Mouse (Mus musculus): ENCODE measurements around the gene Nrxn3. TPM values are rescaled to one million over a fixed set of nuclear protein-coding genes. Genes with fewer than 3 reads are reported as not detected.

Gene Nrxn3
- total RNA-seq, 2 experiments from 2014 or later = 214 to 265 TPM

DNA sequence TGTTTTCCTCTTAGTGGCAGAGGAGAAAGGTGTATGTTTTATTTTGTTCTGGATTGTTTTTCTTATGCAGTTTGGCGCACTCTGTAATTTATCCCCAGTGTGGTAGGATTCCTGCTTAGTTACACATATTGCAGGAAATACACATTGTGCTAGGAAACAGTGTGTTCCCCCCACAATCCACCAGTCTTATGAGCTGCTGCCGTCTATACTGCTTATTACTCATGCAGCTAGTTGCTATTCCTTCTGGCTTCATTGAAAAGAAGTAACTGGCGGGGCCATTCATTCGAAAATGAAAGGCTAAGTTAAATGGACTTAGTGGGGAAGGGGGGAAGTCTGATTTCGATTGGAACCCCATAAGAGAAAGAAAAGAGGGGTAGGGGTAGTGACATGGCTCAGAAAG is 1339.5 kb downstream of the Nrxn3 start:
- no peak for DNase-seq (ENCODE audit: low spot score in 2 of 2)
- intact Hi-C loops (cut with DNase I) = no loop called here

DNA sequence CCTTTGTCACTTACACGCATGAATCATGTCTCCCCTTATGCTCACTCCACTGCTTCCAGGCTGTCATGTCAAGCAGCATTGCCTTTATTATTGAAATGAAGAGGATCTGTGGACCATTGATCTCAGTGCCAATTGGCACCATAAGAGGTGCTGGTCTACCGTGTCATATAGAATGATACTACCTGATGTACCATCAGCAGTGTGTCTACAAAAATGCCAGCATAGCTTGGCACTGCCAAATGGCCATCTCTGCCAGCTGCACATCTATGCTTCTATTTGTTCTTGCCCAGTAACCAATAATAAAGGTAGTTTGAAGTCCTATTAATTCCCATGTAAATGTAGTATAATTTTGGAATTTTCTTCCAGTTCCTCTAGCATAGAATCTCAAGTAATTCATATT is 1340.8 kb downstream of the Nrxn3 start:
- DNase-seq (ENCODE audit: low spot score in 2 of 2) = no peak
- intact Hi-C loops (cut with DNase I) = no loop called here

DNA sequence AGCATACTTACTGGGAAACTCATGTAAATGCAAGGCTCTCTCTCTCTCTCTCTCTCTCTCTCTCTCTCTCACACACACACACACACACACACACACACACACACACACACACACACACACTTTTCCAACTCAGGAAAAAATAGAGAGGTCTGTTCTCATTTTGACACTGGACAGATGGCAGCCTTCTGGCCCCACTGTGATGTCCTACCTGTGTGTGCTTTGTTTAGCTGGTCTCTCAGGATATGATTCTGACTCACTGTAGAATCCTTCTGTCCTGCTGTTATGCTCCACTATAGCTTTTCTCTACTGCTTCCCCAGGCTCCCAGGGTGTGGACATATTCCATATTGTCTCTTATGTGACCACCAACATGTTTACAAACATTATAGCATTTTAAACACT is 1363.2 kb downstream of the Nrxn3 start:
- DNase-seq (ENCODE audit: low spot score in 2 of 2) = peak; percentile 5 to 21
- intact Hi-C loops (cut with DNase I) = no loop called here

DNA sequence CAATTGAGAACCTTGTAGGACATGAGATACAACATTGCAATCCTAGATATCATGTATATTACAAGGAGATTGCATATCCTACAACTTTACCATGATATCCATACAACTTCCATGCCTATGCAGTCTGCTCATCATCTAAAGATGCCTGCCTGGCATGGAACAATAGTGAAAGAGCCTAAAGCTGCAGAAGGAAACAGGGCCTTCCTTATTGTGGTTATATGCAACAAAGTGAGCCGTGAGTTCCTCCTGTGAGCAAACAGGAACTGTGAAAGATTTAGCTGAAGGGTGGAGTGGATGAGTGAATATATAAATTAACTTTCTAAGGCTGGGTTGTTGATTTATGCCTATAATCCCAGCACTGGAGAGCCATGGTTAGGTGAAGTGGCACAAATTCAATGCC is 1373.1 kb downstream of the Nrxn3 start:
- intact Hi-C loops (cut with DNase I) = no loop called here
- no peak for DNase-seq (ENCODE audit: low spot score in 2 of 2)

DNA sequence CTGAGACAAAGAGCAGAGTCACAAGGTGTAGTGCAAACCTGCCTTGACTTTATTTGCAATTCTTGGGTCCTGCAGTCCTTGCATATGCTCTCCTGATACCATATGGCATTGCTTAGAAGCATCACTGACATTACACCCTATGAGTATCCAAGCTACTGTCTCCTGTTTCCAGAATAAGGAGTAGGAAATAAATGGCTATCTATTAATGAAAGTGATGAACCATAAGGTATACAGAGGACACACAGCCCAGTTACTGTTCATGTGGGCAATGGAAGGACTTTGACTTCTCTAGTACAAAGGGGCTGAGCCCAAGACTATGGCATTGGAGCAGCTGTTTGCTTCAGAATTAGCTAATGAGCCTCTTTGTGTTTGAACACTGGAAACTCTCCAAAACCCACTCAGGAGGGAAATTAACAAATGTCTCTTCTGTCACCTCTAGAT is 1390.7 kb downstream of the Nrxn3 start:
- no peak for DNase-seq (ENCODE audit: low spot score in 2 of 2)
- intact Hi-C loops (cut with DNase I) = no loop called here

DNA sequence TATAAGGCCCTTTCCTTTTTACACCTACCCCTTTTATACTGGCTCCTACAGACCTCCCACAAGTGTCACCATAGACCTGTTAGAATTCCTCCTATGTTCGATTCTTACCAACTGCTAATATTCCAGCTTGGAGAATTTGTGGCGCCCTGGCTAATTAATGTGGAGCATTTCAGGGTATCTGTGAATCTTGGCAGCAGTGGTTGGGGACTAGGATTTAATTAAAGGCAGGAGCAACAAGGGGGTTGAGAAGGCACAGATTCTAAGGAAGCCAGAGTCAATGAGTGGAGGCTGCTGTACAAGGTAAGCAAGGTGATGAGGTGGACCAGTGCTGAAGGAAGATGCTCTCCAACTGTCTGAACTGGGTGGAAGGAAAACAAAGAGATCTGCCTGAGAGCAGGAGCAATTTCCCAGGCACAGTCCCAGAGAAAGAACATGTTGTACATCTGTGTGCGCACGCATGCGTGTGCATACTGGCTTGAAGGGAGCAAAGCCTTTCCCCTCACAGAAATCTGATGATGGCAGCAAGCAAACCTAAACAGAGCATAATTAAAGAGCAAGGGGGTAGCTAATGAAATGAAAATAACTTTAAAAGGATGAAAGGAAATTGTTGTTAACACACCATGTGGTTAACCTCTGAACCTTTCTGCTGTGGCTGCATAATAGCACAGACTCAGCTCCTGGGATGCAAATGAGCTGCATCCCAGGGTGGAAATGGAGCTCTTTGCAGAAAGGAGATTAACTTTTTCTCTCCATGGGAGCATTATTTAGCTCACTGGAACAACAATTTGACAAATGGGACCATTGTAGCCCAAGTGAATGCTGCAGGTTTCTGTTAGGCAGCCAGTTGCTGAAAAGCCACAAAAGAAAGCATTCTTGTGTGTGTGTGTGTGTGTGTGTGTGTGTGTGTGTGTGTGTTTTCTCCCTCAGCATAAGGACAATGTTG is 1409.5 kb downstream of the Nrxn3 start:
- DNase-seq (ENCODE audit: low spot score in 2 of 2) = no peak
- intact Hi-C loops (cut with DNase I) = no loop called here

DNA sequence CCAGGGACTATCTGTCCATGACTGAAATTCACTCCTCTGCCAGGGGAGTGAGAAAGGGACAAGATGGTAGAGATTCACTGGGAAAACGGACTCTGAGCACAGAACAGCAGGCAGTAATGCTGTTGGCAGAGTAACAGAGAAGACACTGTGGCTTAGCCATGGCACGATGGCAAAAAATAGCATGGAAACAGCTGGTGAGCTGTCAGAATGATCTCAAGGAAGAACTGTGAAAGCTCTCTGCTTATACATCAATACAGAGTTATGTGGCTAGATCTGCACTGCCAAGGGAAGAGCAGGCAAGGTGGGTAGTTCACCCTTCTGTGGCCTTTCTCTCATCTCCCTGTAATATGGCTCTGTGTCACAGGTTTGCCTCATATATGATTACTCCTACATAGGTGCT is 1419.3 kb downstream of the Nrxn3 start:
- DNase-seq (ENCODE audit: low spot score in 2 of 2) = peak; percentile 72 to 78
- intact Hi-C loops (cut with DNase I) = no loop called here

DNA sequence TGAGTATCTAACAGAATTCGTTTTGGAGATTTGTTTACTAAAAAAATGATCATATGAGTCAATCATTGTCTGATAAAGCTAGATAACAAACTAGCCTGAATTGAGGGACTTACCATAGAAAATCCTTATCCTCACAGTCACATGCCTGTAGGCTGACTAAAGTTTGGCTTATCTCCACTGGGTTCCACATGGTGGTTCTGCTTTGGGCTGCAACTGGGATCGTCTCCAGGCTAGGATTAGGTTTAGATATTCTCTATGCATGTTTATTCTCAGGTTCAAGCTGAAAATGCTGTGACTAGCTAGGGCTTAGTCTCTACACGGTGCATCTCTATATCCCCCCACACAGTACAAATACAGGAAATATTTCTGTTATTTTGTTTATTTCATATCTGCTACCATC is 1421.6 kb downstream of the Nrxn3 start:
- intact Hi-C loops (cut with DNase I) = no loop called here
- DNase-seq (ENCODE audit: low spot score in 2 of 2) = peak; percentile 30 to 58

DNA sequence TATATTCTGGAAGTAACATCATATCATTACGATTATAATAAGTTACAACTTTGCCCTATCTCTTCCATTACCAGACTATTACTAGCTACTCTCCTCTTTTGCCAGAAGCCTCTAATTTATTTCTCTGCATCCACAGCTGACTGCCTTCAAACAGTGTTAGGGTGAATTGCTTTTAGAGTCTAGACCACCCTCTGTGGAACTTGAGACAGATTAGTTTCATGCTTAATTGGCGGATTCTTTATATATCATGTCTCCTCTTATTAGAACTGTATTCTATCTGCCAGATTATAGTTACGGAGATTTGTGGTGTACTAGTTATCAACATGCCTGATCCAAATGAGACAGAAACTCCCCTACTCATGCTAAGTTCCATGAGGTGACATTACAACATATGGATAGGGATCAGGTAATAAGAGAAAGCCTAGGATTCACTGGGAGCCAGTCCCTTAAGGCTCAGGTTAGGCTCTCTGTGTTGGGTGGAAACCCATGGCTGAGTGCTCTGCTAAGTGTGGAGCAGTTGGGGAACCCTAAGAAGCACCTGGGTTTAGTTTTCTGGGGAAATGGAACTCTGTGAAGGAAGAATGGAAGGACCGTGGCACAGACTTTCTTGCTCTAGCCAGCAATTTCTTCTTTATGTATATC is 1435.6 kb downstream of the Nrxn3 start:
- intact Hi-C loops (cut with DNase I) = no loop called here
- DNase-seq (ENCODE audit: low spot score in 2 of 2) = no peak

DNA sequence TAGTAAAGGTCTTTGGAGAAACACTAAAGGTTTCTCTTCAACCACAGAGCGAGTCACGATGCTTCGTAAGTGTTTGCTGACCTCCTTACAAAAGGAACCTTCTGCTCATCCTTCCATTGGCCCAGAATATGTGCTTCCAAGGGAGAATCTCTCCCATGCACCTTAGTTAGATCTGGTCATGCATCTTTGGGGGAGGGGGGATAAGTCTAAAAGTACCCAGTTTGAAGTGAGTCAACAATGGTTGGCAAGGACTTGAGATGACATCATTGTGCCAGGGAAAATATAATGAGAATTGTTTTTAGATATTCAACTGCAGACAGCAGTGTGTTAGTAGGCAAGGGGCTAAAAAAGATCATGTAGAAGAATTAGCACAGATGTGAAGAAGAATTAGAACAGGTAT is 1437.2 kb downstream of the Nrxn3 start:
- DNase-seq (ENCODE audit: low spot score in 2 of 2) = no peak
- intact Hi-C loops (cut with DNase I) = no loop called here

DNA sequence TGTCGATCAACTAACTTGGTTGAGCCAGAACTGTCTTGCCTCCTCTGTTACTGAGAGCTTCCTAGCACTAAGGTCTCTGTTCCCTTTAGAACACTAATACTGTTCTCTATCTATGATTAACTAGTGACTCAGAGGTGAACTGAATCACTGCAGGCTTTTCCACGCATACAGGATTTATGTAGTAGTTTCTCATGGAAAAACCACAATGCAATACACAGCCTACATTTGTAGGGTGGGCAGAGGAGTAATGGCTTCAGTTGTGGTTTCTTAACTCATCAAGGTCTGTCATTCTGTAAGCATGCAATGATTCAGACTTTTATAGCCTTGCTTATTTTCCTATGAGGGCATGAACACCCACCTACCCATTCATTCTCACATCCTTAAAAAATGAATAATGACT is 1443.4 kb downstream of the Nrxn3 start:
- DNase-seq (ENCODE audit: low spot score in 2 of 2) = no peak
- intact Hi-C loops (cut with DNase I) = no loop called here

DNA sequence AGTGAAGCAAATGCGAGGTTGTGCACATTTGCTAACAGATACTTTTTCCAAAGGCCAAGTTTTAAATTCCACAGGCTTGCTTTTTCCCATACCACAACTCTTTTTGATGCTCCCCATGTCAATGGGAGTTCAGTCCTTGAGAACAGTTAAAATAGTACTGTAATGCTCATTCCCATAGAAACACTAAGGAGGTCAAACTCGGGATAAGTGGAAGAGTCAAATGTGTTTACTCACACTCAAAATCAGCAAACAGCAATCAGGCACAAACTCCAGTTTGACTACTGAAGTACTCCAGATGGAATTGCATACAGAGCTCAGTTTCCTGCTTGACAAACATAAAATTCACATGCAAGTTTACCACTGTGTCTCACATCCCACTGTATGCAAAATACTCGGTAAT is 1458.9 kb downstream of the Nrxn3 start:
- intact Hi-C loops (cut with DNase I) = no loop called here
- no peak for DNase-seq (ENCODE audit: low spot score in 2 of 2)

DNA sequence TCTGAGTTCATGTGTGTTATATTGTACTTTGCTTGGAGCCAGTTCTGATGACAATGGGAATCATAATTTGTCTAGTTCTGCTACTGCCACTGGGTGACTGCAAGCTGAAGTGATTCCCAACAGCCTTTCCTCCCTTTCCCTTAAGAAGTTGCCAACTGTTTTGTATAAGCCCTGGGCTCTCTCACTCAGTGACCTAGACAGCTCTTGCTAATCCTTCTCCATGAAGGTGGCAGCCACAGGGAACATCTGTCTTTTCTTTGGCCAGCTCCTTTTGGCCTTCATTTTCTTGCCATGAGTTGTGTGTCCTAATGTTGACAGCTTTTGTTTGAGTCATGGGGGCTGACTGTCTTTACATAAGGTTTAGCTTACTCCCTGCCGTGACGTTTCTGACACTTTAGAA is 1460.3 kb downstream of the Nrxn3 start:
- intact Hi-C loops (cut with DNase I) = no loop called here
- DNase-seq (ENCODE audit: low spot score in 2 of 2) = no peak

DNA sequence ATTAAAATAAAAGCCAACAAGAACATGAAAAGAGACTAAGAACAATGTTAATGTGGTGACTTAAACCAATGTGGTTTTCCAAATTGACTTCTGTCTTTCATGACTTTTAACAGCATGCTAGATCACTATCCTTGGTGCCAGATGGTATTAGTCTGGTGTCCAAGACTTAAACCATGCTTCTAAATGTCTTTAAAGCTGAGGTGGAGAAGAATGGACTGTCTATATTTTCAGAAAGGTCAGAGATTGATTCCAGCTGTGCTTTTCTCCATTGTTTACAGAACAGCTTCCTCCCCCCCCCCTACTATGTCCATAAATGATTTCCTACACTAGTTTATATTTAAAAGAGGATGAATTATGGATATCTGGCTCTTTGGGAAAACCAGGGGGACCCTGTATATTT is 1473.5 kb downstream of the Nrxn3 start:
- no peak for DNase-seq (ENCODE audit: low spot score in 2 of 2)
- intact Hi-C loops (cut with DNase I) = no loop called here

DNA sequence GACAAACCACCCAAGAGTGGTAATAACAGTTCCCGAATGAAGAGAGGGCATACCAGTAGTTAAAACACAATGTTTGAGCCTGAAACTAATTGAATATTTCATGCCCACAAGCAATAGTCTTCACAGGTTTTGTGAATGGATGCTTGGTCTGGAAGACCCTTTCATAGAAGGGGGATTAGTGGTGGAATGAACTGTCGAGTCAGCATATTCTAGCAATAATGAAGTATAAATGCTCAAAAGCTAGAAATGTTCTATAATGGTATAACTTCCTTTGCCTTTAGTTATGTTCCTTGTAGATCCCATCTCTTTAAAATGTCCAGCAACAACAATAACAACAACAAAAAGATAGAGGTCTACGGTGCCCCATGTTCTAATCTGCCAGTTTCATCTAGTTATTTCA is 1475.3 kb downstream of the Nrxn3 start:
- no peak for DNase-seq (ENCODE audit: low spot score in 2 of 2)
- intact Hi-C loops (cut with DNase I) = no loop called here

DNA sequence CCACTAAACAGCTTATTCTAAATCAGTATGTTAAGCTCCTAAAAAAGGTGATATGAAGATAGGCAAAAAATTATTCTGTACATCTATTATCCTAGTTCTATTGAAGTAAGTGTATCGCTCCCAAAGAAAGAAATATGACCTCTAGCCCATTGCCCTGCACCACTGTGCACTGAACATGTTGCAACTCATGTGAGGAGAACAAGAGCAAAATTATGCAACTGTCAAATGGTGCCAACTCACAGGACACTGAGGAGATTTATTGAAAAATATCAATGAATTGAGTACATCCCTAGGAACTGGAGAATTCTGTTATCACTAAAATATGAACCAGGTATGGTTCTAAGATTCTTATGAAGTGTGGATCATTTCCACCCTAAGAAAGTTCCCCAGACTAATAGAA is 1479.8 kb downstream of the Nrxn3 start:
- intact Hi-C loops (cut with DNase I) = no loop called here
- DNase-seq (ENCODE audit: low spot score in 2 of 2) = no peak

DNA sequence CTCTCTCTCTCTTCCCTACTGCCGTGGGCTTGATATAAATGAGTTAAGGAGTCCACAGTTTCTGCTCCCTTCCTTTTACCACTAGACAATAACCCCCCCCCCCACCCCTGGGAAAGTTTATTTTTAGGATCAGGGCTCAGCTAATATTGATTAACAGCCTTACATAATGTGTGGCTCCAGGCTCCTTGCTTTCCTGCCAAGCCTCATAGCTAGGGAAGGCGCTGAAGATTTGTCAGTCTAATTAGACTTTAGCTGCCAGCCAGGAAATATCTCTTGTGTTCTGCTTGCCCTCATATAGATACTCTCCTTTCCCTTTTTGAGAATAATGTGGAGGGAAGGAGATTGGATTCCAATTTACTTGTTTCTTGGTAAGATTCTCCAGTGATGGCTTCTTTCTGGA is 1488.7 kb downstream of the Nrxn3 start:
- intact Hi-C loops (cut with DNase I) = no loop called here
- DNase-seq (ENCODE audit: low spot score in 2 of 2) = no peak

DNA sequence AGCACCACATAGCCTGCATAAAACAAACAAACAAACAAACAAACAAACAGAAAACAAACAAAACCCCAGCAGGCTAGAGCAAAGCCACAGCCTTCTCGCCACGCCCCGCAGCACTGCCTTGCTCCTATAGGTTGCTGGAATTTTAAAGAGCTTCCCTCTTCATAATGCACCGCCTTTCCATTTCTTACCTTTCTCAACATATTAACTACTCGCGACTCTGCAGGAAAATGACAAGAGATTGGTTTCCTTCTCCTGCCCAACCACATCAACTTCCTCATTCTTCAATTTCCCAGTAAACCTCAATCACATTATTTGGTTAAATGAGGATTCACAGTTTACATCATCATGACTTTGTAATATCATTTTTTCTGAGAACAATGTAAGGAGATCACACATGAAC is 1494.4 kb downstream of the Nrxn3 start:
- DNase-seq (ENCODE audit: low spot score in 2 of 2) = no peak
- intact Hi-C loops (cut with DNase I) = no loop called here

DNA sequence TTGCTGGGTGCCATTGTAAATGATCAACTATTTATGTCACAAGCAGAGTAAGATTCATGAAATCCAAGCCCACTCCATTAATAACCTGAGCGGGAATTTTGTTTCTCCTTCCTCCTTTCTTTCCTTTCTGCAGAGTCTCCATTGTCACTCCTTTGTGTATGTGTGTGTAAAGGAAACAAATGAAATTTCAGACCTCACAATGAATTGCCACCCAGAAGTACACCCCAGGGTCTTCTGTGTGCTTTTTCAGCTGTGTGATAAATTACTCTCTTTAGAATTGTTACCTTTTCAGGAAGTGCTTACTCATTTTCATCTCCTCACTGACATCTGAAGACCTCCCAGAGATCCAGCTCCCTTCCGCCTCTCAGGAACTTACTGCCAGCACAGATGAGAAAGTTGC is 1506.4 kb downstream of the Nrxn3 start:
- DNase-seq (ENCODE audit: low spot score in 2 of 2) = no peak
- intact Hi-C loops (cut with DNase I) = no loop called here

DNA sequence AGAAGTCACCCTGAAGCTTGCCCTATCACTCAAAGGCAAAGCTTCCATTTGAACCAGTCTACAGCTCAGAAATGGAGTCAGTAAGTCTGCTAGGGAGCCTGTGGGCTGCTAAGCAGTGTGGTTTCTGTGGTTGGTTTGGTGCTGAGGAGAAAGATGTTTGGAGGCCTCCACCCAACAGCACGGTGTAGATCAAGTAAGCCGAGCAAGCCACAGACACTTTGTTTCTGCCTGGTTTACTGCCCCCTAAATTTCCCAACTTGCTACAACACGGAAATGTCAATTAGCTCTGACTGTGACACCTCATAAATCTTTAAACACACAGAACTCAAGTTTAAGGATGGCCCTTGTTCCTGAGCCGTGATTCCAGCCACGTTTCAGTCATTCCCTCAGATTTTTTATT is 1513.4 kb downstream of the Nrxn3 start:
- intact Hi-C loops (cut with DNase I) = no loop called here
- DNase-seq (ENCODE audit: low spot score in 2 of 2) = no peak

DNA sequence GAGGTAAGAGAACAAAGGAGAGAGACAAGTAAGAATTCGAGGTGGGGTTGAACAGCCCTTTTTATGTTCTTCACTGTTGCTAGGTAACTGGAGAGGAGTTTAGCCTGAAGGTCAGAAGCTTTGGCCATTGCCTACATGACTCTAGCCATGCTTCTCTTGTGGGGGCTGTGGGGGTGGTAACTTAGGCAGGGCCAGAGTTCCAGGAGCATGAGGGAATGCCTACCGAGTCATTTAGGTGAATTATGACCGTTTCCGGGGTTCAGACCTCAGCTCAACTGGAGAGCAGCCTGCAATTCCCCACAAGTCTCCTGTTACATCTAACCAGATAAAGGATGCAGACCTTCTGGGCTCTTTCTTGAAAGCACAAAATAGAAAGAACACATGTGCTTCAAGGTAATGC is 1537.6 kb downstream of the Nrxn3 start:
- DNase-seq (ENCODE audit: low spot score in 2 of 2) = no peak
- intact Hi-C loops (cut with DNase I) = no loop called here

Measured in left cerebral cortex, postnatal 36 days (tissue).